Mouse (Mus musculus): Measurements from ENCODE around the gene Col6a5.

DNA sequence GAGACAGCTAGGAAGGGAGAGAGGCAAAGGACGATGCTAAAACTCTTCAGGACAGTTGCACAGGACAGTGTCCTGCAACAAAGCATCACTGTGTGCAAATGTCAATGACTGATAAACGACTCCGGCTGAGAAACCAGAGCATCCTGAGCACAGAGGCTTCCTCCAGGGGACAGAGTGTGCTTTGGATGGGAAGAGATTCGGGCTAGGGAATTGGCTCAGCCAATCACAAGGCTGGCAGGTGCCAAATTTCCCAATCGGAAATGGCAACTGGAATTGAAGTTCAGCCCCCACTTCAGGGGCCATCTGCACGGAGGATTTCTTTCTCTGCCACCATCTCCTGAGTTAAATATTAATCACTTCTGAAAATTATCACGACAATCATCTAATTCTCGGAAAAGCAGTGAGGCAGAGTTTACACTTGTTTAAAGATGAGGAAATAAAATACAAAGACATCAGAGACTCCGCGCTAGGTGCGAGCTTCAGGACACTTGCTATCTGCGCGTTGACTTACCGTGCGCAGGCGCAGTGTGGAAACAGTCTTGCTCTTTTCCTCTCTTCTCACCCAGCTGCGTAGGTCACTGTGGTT lies 151.4 kb downstream of the Col6a5 start:
- TF ChIP-seq CTCF (IDR thresholded peaks at IDR 0.05), result no peak
- TF ChIP-seq EP300 (IDR thresholded peaks at IDR 0.05), result no peak
